Mouse (Mus musculus) heart, embryonic 15.5 days (tissue): ENCODE data around the gene Tmprss7. TPM values are rescaled to one million over a fixed set of nuclear protein-coding genes. Genes with fewer than 3 reads are reported as not detected.

ENCODE experiments used
- ATAC-seq: fragments of 200-750 bp; cut with Nextera tagmentation; replicated peaks from 2 replicates; pipeline ENCODE4 v1.8.0; 2017; ENCODE audit warnings: low read depth, moderate TSS enrichment; ENCODE audit not compliant: insufficient number of reproducible peaks, insufficient read depth, low FRiP score
- H3K27ac ChIP-seq: fragments of 300-500 bp; sonication (generic); 2 replicates; pipeline ENCODE4 v1.5.1; 2015; ENCODE audit warnings: mild to moderate bottlenecking, inconsistent platforms
- H3K27me3 ChIP-seq: fragments of 300-500 bp; sonication (generic); 2 replicates; pipeline ENCODE4 v1.6.1; 2015; ENCODE audit warnings: inconsistent platforms
- H3K36me3 ChIP-seq: fragments of 300-500 bp; sonication (generic); 2 replicates; pipeline ENCODE4 v1.6.1; 2015; ENCODE audit warnings: mild to moderate bottlenecking, inconsistent platforms
- H3K4me1 ChIP-seq: fragments of 300-500 bp; sonication (generic); replicated peaks from 2 replicates; pipeline ENCODE4 v1.6.1; 2015; ENCODE audit warnings: inconsistent platforms
- H3K4me2 ChIP-seq: fragments of 300-500 bp; sonication (generic); 2 replicates; pipeline ENCODE4 v1.6.1; 2015; ENCODE audit warnings: inconsistent platforms, mild to moderate bottlenecking, moderate library complexity
- H3K4me3 ChIP-seq: fragments of 300-500 bp; sonication (generic); 2 replicates; pipeline ENCODE4 v1.5.1; 2015; ENCODE audit warnings: mild to moderate bottlenecking, inconsistent platforms
- H3K9ac ChIP-seq: fragments of 300-500 bp; sonication (generic); 2 replicates; pipeline ENCODE4 v1.6.1; 2015; ENCODE audit warnings: mild to moderate bottlenecking, inconsistent platforms
- H3K9me3 ChIP-seq: fragments of 300-500 bp; sonication (generic); replicated peaks from 2 replicates; pipeline ENCODE4 v1.6.1; 2016; ENCODE audit warnings: inconsistent platforms
- WGBS: fragments of 180-500 bp; shearing (Covaris S2); methylation state at CpG from one replicate; pipeline ENCODE4 v1.1.7; 2015; ENCODE audit warnings: mixed read lengths; 5-methylcytosine and 5-hydroxymethylcytosine counted together
- polyA plus RNA-seq: library from polyadenylated mRNA; unstranded; fragments of >200 nt; fragmentation: Nextera tagmentation; extraction: Ambion mirVana; gene quantifications from 2 replicates; pipeline ENCODE4 v1.2.1, GENCODE M21; 2015

Tmprss7 gene
- polyA plus RNA-seq, 1 experiment from 2014 or later: not detected

DNA sequence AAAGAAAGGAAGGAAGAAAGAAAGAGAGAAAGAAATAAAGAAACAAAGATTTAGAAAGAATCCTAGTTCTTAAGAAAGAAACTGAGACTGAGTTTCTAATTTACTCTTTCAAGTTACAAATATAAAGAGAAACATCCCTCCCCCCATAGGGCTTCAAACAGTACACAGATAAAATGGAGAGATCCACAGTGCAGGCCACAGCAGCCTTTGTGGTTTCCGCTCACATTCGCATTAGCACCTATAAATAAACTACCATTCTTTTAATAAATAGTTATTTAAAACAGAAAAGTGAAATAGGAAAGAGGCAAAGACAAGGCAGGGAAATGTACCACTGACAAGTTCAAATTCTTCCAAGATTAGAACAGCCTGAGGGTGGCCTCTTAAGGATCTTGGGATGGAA lies 68.7 kb downstream of the Tmprss7 start:
- no peak overlapping the region for H3K27ac ChIP-seq
- H3K36me3 ChIP-seq: no peaks in the 10 kb centered on the region
- no peak overlapping the region for H3K4me2 ChIP-seq
- no peak overlapping the region for H3K9ac ChIP-seq
- H3K9me3 ChIP-seq: no peaks in the 10 kb centered on the region
- 55% methylated on average over 2 of the region's 2 CpGs for WGBS
- H3K4me3 ChIP-seq: no peak overlapping the region
- peaks cover 8% of the 10 kb centered on the region; the same call in 1 of the 2 replicates for H3K4me1 ChIP-seq
- no peaks in the 10 kb centered on the region for H3K27me3 ChIP-seq
- ATAC-seq: no peak

DNA sequence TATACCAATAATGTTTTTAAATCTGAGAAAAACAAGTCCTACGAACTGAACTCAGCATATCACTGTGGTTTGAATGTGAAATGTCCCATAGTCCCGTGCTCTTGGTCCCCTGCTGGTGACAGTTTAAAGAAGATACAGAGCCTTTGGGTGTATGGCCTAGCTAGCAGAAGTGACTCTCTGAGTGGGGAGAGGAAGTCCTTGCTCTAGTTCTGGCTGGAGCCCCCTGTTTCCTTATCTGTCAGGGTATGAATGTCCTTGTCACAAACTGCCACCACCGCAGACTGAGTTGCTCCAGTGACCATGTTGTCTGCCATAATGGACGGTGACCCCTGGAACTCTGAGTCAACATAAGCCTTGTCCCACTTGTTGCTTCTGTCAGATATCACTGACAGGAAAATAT lies 70.2 kb downstream of the Tmprss7 start:
- 52% methylated on average over 4 of the region's 4 CpGs for WGBS
- no peaks in the 10 kb centered on the region for H3K9me3 ChIP-seq
- H3K27me3 ChIP-seq: no peaks in the 10 kb centered on the region
- H3K36me3 ChIP-seq: no peaks in the 10 kb centered on the region
- peaks cover 10% of the 10 kb centered on the region; the same call in 1 of the 2 replicates for H3K4me1 ChIP-seq
- no peak overlapping the region for H3K4me3 ChIP-seq
- no peak overlapping the region for H3K27ac ChIP-seq
- ATAC-seq: no peak
- no peak overlapping the region for H3K9ac ChIP-seq
- H3K4me2 ChIP-seq: no peak overlapping the region

DNA sequence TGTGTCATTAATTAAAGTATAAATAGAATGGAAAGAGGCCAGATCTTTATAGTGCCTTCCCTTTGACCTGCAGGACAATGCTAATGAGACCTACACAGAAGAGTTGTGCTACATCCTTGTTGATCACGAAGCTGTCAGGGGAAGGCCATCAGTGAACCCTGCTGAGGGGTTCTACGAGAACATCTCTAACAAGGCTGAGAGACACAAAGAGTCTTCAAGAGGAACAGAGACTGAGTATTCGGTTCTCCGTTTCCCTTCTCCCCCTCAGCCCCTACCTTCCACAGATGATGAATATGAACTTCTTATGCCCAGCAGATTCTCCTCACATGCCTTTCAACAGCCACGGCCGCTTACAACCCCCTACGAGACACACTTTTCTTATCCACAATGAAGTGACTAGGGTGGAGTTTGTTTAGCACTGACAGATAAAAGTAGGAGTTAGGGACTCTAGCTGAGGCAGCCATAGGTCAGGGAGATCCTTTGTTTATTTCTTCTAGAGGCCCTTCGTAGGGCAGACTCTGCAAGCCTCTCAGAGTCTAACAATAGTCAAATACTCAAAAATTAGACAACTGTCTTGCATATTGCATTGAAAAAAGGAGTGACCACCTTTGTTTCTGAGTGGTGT lies 73.6 kb downstream of the Tmprss7 start:
- Histone ChIP-seq H3K4me1 (peaks cover 6% of the 10 kb centered on the region; the same call in 1 of the 2 replicates), H3K9ac (no peak overlapping the region), H3K27ac (no peak overlapping the region), H3K27me3 (no peaks in the 10 kb centered on the region), H3K4me3 (no peak overlapping the region), H3K4me2 (no peak overlapping the region), H3K9me3 (no peaks in the 10 kb centered on the region), H3K36me3 (no peaks in the 10 kb centered on the region)
- WGBS: 36% methylated on average over 8 of the region's 8 CpGs
- no peak for ATAC-seq

DNA sequence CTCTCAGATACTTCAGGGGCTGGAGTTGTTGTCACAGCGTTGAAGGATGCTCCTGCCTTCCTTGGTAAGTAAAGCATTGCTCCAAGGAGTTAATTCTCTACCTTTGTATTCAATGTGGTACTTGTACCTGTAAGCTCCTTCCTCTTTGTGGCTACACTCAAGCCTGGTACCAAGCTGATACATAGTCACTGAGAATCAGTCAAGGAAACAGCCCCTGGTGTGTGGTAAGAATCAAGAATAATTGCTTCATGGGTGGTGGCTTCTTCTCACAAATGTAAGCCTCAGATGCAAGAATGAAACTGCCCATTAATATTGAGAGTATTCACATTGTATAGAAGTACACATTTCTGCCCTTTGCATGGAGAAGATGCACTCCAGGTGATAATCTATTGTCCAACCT lies 77.5 kb downstream of the Tmprss7 start:
- H3K4me3 ChIP-seq: no peak overlapping the region
- H3K27me3 ChIP-seq: no peaks in the 10 kb centered on the region
- H3K9ac ChIP-seq: no peak overlapping the region
- H3K27ac ChIP-seq: no peak overlapping the region
- no peak overlapping the region for H3K4me2 ChIP-seq
- H3K9me3 ChIP-seq: no peaks in the 10 kb centered on the region
- peaks cover 6% of the 10 kb centered on the region; the same call in 1 of the 2 replicates for H3K4me1 ChIP-seq
- WGBS: 82% methylated on average over 1 of the region's 1 CpGs
- no peaks in the 10 kb centered on the region for H3K36me3 ChIP-seq
- ATAC-seq: no peak

DNA sequence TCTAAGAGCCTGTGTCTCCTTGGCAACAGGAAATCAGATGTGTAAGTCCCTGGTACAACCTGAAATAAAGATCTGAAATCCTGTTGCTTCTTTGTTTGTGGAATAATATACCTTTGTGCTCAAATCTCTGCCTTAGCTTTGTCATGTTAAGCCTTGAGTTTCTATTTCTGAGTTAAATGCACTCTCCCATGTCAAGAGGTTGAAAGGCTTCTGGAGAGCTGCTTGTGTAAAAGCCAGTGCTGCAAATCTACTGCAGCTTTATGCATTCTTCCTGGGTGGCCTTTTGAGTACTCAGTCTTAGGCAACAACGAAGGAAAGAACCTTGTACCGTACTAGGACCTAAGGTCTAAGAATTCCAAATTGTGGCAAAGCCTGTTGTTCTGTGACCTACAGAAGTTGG lies 80.2 kb downstream of the Tmprss7 start:
- Histone ChIP-seq H3K4me1 (no peaks in the 10 kb centered on the region), H3K4me3 (no peak overlapping the region), H3K36me3 (no peaks in the 10 kb centered on the region), H3K27ac (no peak overlapping the region), H3K27me3 (no peaks in the 10 kb centered on the region), H3K9me3 (no peaks in the 10 kb centered on the region), H3K4me2 (no peak overlapping the region), H3K9ac (no peak overlapping the region)
- no peak for ATAC-seq
- WGBS: 74% methylated on average over 2 of the region's 2 CpGs

DNA sequence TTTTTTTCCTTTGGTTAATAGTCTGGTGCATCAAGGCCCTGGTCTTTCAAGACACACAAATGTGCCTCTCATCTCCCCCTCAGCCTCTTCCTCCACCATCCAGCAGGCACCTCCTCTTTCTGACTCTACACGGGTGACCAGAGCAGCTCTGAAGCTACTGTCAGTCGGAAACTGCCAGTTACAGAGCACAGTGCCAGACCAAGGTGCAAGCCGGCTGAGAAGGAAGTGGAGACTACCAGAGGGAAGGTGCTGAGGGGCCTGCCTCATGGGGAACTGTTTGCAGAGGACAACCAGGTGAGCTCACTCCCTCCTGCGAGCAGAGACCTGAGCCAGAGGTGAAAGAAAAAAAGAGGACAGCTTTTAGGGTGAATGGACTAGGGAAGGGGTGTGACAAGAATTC lies 83.2 kb downstream of the Tmprss7 start, which contains the start of gene Gcsam:
Gcsam (plus strand) TSS at position 114 of the 400 bp plus-strand sequence.
- 52% methylated on average over 4 of the region's 4 CpGs for WGBS

DNA sequence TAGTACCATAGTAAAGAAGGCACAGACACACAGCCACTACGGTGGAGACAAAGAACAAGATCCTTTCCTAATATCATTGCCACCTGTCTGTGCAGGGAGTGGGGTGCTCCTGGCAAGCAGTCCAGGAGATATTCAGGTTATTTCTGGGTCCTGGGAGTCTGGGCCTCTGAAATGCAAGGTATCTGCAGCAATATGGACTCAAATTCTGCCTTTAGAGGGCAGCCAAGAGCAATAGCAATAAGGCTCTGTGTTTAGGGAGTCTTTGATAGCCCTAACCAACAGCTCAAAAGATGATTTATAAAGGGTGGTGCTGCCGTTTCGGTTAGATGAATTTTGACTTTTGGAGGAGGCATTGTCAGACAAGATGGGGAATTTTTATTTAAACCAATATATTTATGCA lies 84.2 kb downstream of the Tmprss7 start:
- no peaks in the 10 kb centered on the region for H3K4me1 ChIP-seq
- no peak for ATAC-seq
- no peaks in the 10 kb centered on the region for H3K27me3 ChIP-seq
- no peak overlapping the region for H3K9ac ChIP-seq
- no peak overlapping the region for H3K27ac ChIP-seq
- H3K4me2 ChIP-seq: no peak overlapping the region
- H3K36me3 ChIP-seq: no peaks in the 10 kb centered on the region
- 68% methylated on average over 3 of the region's 3 CpGs for WGBS
- H3K9me3 ChIP-seq: no peaks in the 10 kb centered on the region
- H3K4me3 ChIP-seq: no peak overlapping the region

More for the DNA sequence above, 83.2 kb downstream of the Tmprss7 start, which contains the start of gene Gcsam:
- Histone ChIP-seq H3K27ac (no peak within 1 kb of the TSS), H3K4me2 (no peak within 1 kb of the TSS), H3K4me3 (no peak within 1 kb of the TSS), H3K27me3 (no peaks in the 10 kb centered on the region), H3K36me3 (no peaks in the 10 kb centered on the region), H3K9ac (no peak within 1 kb of the TSS), H3K4me1 (no peaks in the 10 kb centered on the region), H3K9me3 (no peaks in the 10 kb centered on the region)
- ATAC-seq: no peak

DNA sequence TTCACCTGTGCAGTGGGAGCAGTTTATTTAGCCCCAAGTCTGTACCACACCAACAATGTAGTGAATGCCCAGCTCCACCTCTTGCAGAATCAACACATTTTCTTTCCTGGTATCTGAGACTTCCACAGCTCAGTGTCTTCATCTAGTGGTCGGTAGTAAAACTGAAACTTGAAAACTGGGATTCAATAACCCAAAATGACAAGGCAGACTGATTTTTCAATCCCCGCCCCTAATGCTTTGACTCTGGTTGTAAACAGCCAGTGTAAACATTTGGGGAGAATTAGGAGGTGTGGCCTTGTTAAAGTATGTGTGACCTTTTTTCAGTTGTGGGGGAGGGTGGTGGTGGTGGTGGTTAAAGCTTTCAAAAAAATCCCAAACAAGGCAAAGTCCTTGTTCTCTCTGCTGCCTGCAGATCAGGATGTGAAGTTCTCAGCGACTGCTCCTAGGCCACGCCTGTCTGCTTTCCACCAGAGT lies 84.9 kb downstream of the Tmprss7 start:
- Histone ChIP-seq H3K4me2 (no peak overlapping the region), H3K9ac (no peak overlapping the region), H3K27ac (no peak overlapping the region; the same call in 1 of the 2 replicates), H3K9me3 (no peaks in the 10 kb centered on the region), H3K4me3 (no peak overlapping the region), H3K36me3 (no peaks in the 10 kb centered on the region), H3K4me1 (no peaks in the 10 kb centered on the region), H3K27me3 (no peaks in the 10 kb centered on the region)
- ATAC-seq: no peak
- 38% methylated on average over 4 of the region's 4 CpGs for WGBS

Other genes with a start within 250 kb of the Tmprss7 start
- gene Gm609, start 200.7 kb downstream of the Tmprss7 start, polyA plus RNA-seq: not detected in 2 replicates
- not detected in 2 replicates for gene Gm17783, start 161.6 kb downstream of the Tmprss7 start, polyA plus RNA-seq
- not detected in 2 replicates for gene Slc9c1, start 158.3 kb downstream of the Tmprss7 start, polyA plus RNA-seq
- gene Gcsam, start 83.3 kb downstream of the Tmprss7 start, polyA plus RNA-seq: 0.35 and 0.43 TPM in 2 replicates
- 0.16 TPM in 1 of 2 replicates, not detected in the other for gene BC016579, start 39.6 kb downstream of the Tmprss7 start, polyA plus RNA-seq
- 1.8 and 8.2 TPM in 2 replicates for gene Tagln3, start 30.9 kb upstream of the Tmprss7 start, polyA plus RNA-seq
- gene Abhd10, start 49.3 kb upstream of the Tmprss7 start, polyA plus RNA-seq: 24.9 and 29.3 TPM in 2 replicates